Mouse (Mus musculus) myocyte (in vitro differentiated cells): Measurements from ENCODE around the gene Vmp1. TPM values are rescaled to one million over a fixed set of nuclear protein-coding genes. Genes with fewer than 3 reads are reported as not detected.
A peak's percentile ranks its signal among the peaks of the same experiment; 100 is the strongest.

Source experiments
- H3K27me3 ChIP-seq: one replicate; pipeline ENCODE4 v1.6.1; 2011; ENCODE audit not compliant: control insufficient read depth, insufficient read depth, insufficient read length
- H3K36me3 ChIP-seq: one replicate; pipeline ENCODE4 v1.6.1; 2011; ENCODE audit not compliant: control insufficient read depth, insufficient read depth
- H3K4me2 ChIP-seq: one replicate; pipeline ENCODE4 v1.6.1; 2011; ENCODE audit warnings: low read depth, control low read depth
- H3K4me3 ChIP-seq: one replicate; pipeline ENCODE4 v1.5.1; 2011; ENCODE audit warnings: mild to moderate bottlenecking, control low read depth, moderate library complexity
- H3K79me2 ChIP-seq: one replicate; pipeline ENCODE4 v1.6.1; 2011; ENCODE audit not compliant: control insufficient read depth, insufficient read depth
- H3ac ChIP-seq: one replicate; pipeline ENCODE4 v1.6.1; 2011; ENCODE audit not compliant: control insufficient read depth, insufficient read length
- CEBPB ChIP-seq: IDR thresholded peaks from 2 replicates; pipeline ENCODE4 v1.6.1; 2011; ENCODE audit warnings: mild to moderate bottlenecking, moderate library complexity; ENCODE audit not compliant: poor library complexity, insufficient read depth, severe bottlenecking
- E2F4 ChIP-seq: IDR thresholded peaks from one replicate; pipeline ENCODE4 v1.6.1; 2011; ENCODE audit warnings: mild to moderate bottlenecking, control low read depth, moderate library complexity; ENCODE audit not compliant: insufficient read depth
- MAX ChIP-seq: IDR thresholded peaks from one replicate; pipeline ENCODE4 v1.6.1; 2011; ENCODE audit warnings: low read depth, mild to moderate bottlenecking, control low read depth
- MYOD1 ChIP-seq, 3 experiments: IDR thresholded peaks; one replicate each; pipeline ENCODE4 v1.6.1; 2011; ENCODE audit warnings: control low read depth in 2 of 3, low read depth in 2 of 3, mild to moderate bottlenecking in 2 of 3, moderate library complexity in 1 of 3; ENCODE audit not compliant: insufficient read length in 2 of 3, control insufficient read depth in 1 of 3
- MYOG ChIP-seq, 3 experiments: IDR thresholded peaks; one replicate each; pipeline ENCODE4 v1.6.1; 2011; ENCODE audit warnings: control low read depth in 2 of 3, low read depth in 2 of 3, mild to moderate bottlenecking in 2 of 3; ENCODE audit not compliant: insufficient read length in 2 of 3, control insufficient read depth in 1 of 3, insufficient read depth in 1 of 3
- POLR2A ChIP-seq: IDR thresholded peaks from one replicate; pipeline ENCODE4 v1.6.1; 2011; ENCODE audit warnings: low read depth, mild to moderate bottlenecking, control low read depth, moderate library complexity; ENCODE audit not compliant: insufficient read length
- POLR2AphosphoS2 ChIP-seq: IDR thresholded peaks from one replicate; pipeline ENCODE4 v1.6.1; 2011; ENCODE audit warnings: low read depth, control low read depth; ENCODE audit not compliant: insufficient read length
- REST ChIP-seq: IDR thresholded peaks from one replicate; pipeline ENCODE4 v1.6.1; 2011; ENCODE audit warnings: mild to moderate bottlenecking, control low read depth, moderate library complexity; ENCODE audit not compliant: insufficient read depth, insufficient read length
- SRF ChIP-seq: IDR thresholded peaks from one replicate; pipeline ENCODE4 v1.6.1; 2011; ENCODE audit warnings: low read depth; ENCODE audit not compliant: control insufficient read depth, insufficient read length
- TCF12 ChIP-seq: IDR thresholded peaks from one replicate; pipeline ENCODE4 v1.6.1; 2011; ENCODE audit warnings: mild to moderate bottlenecking, control low read depth; ENCODE audit not compliant: poor library complexity, insufficient read depth, severe bottlenecking
- TCF3 ChIP-seq: IDR thresholded peaks from one replicate; pipeline ENCODE4 v1.6.1; 2011; ENCODE audit warnings: low read depth, control low read depth; ENCODE audit not compliant: insufficient read length
- USF1 ChIP-seq: IDR thresholded peaks from one replicate; pipeline ENCODE4 v1.6.1; 2011; ENCODE audit warnings: low read depth, mild to moderate bottlenecking, control low read depth, moderate library complexity
- polyA plus RNA-seq: library from polyadenylated mRNA; unstranded; fragments of >200 nt; fragmentation: generic; extraction: Trizol; gene quantifications from one replicate; pipeline ENCODE4 v1.2.1, GENCODE M21; 2012; ENCODE audit warnings: missing spikeins

The Vmp1 gene
- polyA plus RNA-seq, 1 experiment: 169 TPM

GRCm38 (mm10) chr11:86611991-86612390 lies 71.6 kb downstream of the Vmp1 start:
- TF ChIP-seq MAX: no peak
- TF ChIP-seq TCF12: peak; percentile 26
- peak in 2 of 3 experiments; percentile 69 to 70 for TF ChIP-seq MYOD1 (IDR thresholded peaks at IDR 0.05; ENCODE audit: control insufficient read depth in 1 of 3, insufficient read length in 2 of 3, low read depth in 2 of 3)
- TF ChIP-seq TCF3: no peak
- no peak overlapping the region for H3K4me3 ChIP-seq
- no peak overlapping the region for H3K4me2 ChIP-seq
- H3ac ChIP-seq: no peak overlapping the region
- no peaks in the 10 kb centered on the region for H3K79me2 ChIP-seq
- H3K36me3 ChIP-seq: no peaks in the 10 kb centered on the region
- no peaks in the 10 kb centered on the region for H3K27me3 ChIP-seq

DNA sequence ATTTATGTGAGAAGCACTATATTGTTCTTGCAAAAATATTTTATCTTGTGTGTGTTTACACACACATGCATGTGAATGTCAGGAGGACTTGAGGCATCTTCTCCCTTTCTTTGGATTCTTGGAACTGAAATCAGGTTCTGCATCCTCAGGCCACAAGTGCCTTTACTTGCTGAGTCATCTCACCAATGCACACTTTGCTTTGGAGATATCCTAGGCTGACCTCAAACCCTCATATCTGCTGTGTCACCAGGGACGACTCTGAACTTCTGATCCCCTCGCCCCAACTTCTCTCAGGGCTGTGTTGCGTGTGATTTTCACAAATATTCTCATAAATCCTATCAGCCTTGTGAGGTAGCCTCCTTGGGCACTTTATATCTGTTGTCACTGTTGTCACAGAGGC lies 73.4 kb downstream of the Vmp1 start:
- TF ChIP-seq CEBPB: no peak
- TF ChIP-seq MYOD1 (IDR thresholded peaks at IDR 0.05; ENCODE audit: control insufficient read depth in 1 of 3, insufficient read length in 2 of 3, low read depth in 2 of 3): no peak
- no peak for TF ChIP-seq REST
- TF ChIP-seq POLR2A: no peak
- no peak for TF ChIP-seq SRF
- TF ChIP-seq USF1: no peak
- no peak for TF ChIP-seq MAX
- TF ChIP-seq E2F4: no peak
- TF ChIP-seq TCF3: no peak
- TF ChIP-seq POLR2AphosphoS2: no peak
- no peak for TF ChIP-seq TCF12
- no peak for TF ChIP-seq MYOG (IDR thresholded peaks at IDR 0.05; ENCODE audit: control insufficient read depth in 1 of 3, insufficient read depth in 1 of 3, insufficient read length in 2 of 3, low read depth in 2 of 3)
- Histone ChIP-seq H3ac (no peak overlapping the region), H3K4me3 (no peak overlapping the region), H3K27me3 (no peaks in the 10 kb centered on the region), H3K36me3 (peaks cover 16% of the 10 kb centered on the region), H3K4me2 (peak overlapping the region; percentile 5), H3K79me2 (peaks cover 3% of the 10 kb centered on the region)

DNA sequence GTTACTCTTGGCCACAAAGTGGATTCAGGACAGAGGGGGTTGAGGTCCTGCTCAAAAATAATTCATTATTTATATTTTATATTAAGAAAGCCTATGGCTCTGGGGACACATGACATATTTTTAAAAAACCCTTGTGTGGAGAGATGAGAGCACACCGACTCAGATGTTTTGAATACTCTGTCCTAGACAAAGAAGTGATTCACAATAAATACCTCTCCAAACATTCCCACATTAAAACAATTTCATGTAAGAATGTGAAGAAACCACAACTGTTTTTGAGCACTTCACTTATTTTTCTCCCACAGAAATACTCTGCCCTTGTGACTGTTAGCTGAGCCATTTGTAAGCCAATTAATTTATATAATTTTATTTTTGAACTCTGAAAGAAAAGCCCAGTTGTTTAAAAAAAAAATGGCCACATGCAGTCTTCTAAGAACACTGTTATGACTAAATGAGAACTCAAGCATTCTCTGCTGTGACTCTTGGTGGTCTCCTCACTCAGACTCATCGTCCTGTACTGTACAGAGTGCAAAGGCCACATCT lies 75.8 kb downstream of the Vmp1 start:
- no peak for TF ChIP-seq TCF3
- TF ChIP-seq USF1: peak; percentile 5
- H3K79me2 ChIP-seq: peaks cover 8% of the 10 kb centered on the region
- H3ac ChIP-seq: no peak overlapping the region
- H3K27me3 ChIP-seq: no peaks in the 10 kb centered on the region
- no peak overlapping the region for H3K4me3 ChIP-seq
- peak overlapping the region; percentile 47 for H3K4me2 ChIP-seq
- peaks cover 18% of the 10 kb centered on the region for H3K36me3 ChIP-seq

GRCm38 (mm10) chr11:86606621-86607339 lies 76.9 kb downstream of the Vmp1 start:
- H3ac ChIP-seq: no peak overlapping the region
- H3K36me3 ChIP-seq: peaks cover 18% of the 10 kb centered on the region
- no peak overlapping the region for H3K4me3 ChIP-seq
- no peak overlapping the region for H3K4me2 ChIP-seq
- peaks cover 13% of the 10 kb centered on the region for H3K79me2 ChIP-seq
- TF ChIP-seq TCF3: no peak
- TF ChIP-seq TCF12: no peak
- no peak for TF ChIP-seq E2F4
- TF ChIP-seq REST: no peak
- no peak for TF ChIP-seq POLR2A
- TF ChIP-seq CEBPB: no peak
- no peak for TF ChIP-seq MYOG (IDR thresholded peaks at IDR 0.05; ENCODE audit: control insufficient read depth in 1 of 3, insufficient read depth in 1 of 3, insufficient read length in 2 of 3, low read depth in 2 of 3)
- no peak for TF ChIP-seq SRF
- no peak for TF ChIP-seq POLR2AphosphoS2
- no peak for TF ChIP-seq MYOD1 (IDR thresholded peaks at IDR 0.05; ENCODE audit: control insufficient read depth in 1 of 3, insufficient read length in 2 of 3, low read depth in 2 of 3)
- no peak for TF ChIP-seq USF1
- no peak for TF ChIP-seq MAX
- no peaks in the 10 kb centered on the region for H3K27me3 ChIP-seq

DNA sequence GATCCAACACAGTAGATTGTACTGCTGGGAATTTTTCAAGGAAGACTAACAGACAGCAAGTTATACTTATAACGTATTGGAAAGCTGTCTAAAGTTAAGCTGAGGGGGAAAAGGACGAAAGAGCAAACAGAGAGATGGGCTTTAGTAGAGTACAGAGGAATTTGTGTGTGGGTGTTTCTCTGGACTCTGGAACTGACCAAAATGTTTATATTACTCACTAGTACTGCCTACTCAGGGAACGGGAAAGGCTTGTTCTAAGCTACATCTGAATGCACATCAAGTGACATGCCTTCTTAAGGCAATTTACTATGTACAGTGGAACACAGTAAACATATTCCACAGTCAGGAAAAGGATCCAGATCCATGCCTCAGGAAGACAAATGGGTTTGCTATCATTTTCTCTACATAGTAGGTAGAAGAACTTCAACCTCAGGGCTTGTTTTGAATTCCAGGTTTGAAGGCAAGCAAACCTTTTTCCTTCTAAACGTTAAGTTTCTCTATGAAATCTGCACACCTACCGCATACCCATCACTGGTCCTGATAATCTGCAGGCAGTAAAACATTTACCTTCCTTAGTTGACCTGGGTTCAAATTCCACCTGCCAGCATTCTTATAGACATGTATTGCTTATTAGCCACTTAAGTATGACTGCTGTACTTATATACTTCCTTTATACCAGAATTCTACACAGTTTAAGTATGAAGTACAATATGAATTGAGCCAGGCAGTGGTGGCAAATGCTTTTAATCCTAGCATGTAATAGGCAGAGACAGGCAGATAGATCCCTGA lies 78.7 kb downstream of the Vmp1 start:
- H3ac ChIP-seq: no peak overlapping the region
- H3K79me2 ChIP-seq: peaks cover 31% of the 10 kb centered on the region
- peak overlapping the region; percentile 67 for H3K4me2 ChIP-seq
- H3K4me3 ChIP-seq: no peak overlapping the region
- no peak for TF ChIP-seq E2F4
- TF ChIP-seq REST: no peak
- no peak for TF ChIP-seq TCF3
- no peak for TF ChIP-seq SRF
- no peak for TF ChIP-seq CEBPB
- no peak for TF ChIP-seq TCF12
- no peak for TF ChIP-seq MYOD1 (IDR thresholded peaks at IDR 0.05; ENCODE audit: control insufficient read depth in 1 of 3, insufficient read length in 2 of 3, low read depth in 2 of 3)
- peaks cover 19% of the 10 kb centered on the region for H3K36me3 ChIP-seq
- no peaks in the 10 kb centered on the region for H3K27me3 ChIP-seq
